Mouse (Mus musculus): Measurements from ENCODE around the gene Tmem233.
A peak's percentile ranks its signal among the peaks of the same experiment; 100 is the strongest.

The Tmem233 gene

DNA sequence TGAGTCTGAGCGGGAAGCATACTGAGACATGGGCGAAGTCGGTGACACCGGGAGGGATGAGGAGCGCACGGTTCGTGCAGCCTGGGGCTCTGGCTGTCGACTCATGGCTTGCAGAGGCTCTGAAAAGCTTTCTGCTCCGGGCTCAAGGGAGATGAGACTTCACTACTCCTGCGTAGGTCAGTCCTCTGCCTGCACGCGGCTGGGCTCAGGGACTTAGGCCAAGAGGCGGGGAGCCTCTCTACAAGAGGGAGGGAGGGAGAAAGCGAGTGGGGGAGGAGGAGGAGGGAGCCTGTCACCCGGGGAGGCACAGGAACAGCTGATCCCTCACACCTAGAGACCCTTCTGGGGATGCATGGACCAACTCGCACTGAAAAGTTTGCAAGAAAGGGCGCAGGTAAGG is at the start of gene Tmem233:
Gene Tmem233 (minus strand): TSS at position 164 of the 400 bp plus-strand sequence.
- no peak for DNase-seq

DNA sequence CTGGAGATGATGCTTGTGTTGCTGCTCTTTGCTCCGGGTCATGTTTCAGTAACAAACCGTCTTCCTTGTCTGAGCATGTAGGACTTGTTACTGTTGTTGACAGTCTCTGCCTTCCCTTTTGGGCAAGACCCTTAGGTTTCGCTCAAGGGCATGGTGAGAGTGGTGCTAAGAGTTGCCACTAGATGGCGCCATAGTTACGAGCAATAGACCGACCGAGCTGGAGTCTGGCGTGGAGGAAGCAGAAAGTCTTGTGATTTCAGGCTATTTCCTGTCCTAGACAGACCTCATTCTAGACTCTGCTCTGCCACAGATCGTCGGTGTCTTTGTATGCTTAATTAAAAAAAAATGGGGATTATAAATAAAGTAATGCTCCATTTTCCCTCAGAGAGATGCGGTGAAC is 40.3 kb upstream of the Tmem233 start:
- DNase-seq: peak; percentile 76

DNA sequence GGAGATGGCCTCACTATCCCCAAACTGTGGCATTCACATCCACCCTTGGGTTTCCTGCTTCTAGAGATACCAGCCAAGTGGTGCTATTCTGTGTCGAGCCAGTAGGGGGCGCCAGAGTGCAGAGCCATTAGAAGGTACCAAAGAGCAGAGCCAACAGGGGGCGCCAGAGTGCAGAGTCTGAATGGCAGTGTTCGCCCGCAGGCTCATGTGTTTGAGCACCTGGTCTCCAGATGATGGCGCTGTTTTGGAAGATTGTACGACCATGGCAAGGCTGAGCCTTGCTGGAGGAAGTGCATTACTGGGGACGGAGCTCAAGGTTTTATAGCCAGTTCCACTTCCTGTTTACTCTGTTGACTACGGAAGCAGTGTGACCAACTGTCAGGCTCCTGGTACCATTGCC is 33.5 kb upstream of the Tmem233 start:
- no peak for DNase-seq

DNA sequence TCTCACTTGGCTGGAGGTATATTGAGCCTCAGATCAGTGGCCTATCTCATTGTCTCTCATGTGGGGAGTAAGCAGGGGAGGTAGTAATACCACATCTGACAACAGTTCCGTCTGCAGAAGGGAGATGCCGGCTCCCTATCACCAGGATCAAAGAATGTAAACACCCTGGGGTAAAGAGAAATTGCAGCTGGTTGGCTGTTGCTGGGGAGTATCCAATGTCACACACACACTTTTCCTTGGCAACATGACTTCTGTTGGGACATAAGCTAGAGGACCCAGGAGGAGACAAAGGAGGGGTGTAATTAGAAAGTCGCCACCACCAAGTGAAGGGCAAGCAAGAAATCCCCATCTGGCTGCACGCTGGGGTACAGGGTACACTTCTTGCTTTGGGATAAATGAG is 33.1 kb upstream of the Tmem233 start:
- DNase-seq: no peak

DNA sequence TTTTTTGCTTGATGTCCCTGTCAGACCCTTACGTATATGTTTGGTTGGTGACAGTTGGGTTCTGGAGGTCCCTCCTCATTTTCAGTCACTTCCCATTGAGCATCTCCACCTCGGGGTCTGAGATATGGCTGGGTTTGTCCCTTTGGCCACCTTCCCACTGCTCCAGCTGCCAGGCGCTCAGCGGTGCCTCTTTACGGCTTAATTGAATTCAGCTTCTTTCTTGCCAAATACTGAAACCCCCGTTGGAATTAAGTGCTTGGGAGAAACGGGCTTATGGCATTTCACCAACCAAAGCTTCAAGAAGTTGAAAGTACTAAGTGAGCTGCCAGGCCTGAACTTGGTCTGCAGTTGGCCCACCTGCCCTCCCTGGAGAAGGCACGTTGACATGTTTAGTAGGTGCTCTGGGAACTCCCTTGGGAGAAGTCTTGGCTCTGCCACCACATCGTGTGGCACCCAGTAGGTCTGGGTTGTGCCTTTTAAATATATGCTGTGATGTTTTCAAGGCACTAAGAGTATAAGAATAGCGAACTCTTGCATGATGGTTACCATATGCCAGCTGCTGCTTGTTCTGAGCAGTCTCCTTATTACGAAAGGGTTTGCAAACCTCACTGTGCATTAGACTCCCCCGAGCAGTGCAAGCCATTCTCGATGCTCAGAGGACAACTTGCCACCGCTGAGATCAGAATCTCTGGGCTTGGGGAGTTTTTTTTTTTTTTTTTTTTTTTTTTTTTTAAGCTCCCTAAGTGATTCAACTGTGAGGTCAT is 32.2 kb upstream of the Tmem233 start:
- no peak for DNase-seq

DNA sequence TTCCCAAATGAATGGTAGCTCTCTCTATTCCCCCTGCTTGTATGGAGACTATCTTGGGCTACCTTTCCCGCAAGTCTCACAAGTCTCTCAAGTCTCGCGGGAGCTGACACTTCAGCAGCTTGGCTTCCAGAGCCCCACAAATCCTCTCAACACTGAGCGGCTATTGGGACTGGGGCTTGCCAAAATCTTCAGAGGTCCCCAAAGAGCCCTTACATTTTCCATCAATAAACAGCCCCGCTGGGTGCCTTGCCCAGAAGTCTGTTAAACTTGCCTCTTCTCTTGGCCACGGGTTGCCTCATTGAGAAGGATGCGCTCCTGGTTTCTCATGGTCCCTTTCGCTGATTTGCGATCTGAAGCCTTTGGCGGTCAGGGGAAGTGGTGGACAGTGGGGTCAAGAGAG is 25.6 kb upstream of the Tmem233 start:
- DNase-seq: no peak

DNA sequence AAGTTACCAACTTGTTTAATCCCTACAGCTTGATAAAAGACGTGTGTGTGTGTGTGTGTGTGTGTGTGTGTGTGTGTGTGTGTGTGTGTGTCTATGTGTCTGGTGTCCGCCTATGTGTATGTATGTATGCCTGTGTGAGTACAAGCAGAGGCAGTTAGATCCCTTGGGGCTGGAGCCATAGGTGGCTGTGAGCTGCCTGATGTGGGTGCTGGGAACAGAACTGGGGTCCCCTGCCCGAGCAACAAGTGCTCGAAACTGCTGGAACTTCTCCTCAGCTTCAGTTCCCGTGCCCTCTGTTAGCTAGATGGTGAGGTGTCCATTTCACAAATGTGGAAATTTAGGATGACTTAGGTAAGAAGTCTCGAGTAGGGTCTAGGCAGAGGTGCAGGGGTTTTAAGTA is 1.2 kb upstream of the Tmem233 start:
- DNase-seq: no peak

DNA sequence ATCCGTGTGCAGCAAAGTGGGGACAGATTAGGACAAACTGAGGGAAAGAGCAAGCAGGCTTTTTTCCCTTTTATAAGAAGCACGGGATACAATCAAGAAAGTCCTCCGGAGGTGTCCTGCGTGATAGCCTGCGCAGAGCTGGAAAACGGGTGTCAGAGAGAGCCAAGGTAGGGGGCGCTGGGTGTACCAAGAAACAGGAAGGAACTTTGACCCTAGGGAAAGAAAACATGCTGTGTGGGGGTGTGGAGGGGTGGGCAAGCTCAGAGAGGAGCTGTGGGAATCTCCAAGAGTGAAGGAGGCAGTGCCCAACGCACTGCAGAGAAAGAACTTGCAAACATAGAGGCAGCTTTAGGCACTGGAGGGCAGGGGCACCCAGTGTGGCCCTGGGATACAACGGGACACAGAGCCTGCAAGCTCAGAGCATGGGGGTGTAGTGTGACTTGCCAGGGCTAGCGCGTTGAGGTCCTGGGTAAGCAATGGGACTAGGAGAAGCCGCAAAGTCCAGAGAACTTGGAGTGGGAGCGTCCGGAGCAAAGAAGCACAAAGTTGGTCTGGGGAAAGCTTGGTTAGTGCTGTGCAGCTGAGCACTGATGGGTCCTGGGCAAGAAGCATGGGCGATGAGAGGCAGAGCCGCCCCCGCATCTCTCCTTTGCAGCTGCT is 673 bp downstream of the Tmem233 start:
- no peak for DNase-seq

DNA sequence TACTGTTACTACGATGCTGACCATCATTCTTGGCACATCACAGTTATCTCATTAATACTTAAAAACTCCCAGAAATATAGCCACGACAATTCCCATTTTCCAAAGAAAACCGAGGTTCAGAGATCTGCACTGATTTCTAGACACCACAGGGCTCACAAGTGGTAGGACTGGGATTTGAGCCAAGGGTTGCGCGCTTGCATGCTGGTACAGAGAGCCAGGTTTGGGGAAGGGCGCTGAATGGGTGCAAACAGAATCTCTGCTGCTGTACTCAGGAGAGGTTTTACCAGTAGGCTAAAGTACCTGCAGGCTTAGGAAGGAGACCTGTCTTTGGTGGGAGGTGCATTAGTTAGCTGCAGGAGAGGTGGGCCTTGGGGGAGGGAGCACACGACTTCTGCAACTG is 1.4 kb downstream of the Tmem233 start:
- no peak for DNase-seq

DNA sequence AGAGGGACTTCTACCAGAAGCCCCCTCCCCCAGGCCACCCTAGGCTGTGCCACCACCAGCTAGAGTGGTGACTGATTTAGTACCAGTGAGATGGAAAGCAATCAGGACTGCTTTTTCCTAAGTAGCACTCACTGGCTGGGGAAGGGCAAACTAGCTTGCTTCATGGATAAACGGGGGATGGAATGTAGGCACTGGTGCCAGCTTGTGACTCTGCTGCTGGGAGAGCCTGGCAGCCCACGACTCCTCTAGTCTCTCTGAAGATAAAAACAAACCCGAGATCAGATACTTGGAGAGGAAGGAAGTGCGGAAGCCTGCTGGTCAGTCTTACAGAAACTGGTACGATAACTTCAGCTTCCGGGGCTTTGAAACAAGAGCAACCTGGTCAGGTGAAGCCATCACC is 2.3 kb downstream of the Tmem233 start:
- DNase-seq: no peak

DNA sequence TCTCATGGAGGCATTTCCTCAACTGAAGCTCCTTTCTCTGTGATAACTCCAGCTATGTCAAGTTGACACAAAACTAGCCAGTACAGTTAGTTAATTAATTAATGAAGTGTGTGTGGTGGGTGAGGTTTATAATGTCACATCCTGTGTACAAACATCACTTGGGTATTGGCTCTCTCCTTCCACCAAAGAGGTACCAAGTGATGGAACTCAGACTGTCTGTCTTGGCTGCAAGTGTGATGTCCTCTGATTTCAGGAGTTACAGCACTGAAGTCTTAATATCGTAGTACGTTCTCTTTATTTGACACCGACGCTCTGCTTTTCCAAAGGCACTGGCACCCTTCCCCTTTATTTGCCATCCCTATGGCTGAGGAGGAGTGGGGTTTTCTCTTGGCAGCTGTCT is 13.4 kb downstream of the Tmem233 start:
- no peak for DNase-seq

DNA sequence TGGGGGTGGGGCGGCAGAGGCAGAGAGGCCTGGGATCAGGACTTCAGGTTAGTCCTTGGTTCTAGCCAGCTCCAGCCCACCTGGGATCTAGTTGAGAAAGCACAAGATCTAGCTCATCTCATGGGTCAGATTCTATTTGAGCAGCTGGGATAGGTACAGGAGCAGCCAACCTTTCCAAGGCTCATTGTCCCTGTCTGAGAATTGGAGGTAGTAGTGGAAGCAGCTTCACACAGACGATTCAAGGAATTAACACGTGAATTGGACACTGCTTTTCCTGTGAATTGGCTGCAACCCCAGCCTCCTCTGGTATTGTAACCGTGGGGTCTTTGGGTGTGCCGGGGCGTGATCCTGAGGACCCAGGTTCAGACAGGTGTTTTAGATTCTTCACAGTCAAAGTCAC is 30.2 kb downstream of the Tmem233 start:
- DNase-seq: no peak

DNA sequence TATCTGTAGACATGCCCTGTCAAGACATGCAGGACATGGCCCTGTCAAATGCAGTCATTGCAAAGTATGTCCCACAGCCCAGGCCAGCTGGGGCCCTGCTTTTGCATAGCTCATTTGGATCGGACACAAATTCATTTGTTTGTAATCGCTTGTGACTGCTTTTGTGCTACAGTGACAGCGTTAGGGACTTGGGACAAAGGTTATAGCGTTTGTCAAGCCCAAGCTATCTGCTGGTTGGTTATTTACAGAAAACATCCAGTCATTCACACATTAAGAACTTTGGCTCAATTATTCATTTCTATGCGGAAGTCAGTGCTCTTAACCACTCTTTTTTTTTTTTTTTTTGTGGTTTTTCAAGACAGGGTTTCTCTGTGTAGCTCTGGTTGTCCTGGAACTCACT is 30.9 kb downstream of the Tmem233 start:
- DNase-seq: no peak

DNA sequence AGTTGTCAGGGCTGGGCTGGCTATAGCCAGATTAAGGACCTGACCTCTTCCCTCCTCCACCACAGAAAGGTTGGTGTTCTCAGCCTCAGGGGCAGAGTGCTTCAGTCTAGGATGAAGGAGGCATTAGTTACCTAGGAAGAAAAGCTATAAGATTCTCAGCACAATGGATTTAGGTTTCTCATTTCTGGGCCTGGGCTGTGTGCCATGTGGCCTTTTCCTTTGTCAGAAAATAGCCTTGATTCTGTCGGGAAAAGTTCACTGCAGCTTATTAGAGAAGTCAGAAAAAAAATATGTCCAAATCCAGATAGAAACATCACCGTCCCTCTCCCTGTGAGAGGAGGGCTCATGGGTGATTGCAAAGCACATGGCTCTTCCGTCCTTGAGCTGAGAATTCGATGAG is 33.2 kb downstream of the Tmem233 start:
- no peak for DNase-seq

DNA sequence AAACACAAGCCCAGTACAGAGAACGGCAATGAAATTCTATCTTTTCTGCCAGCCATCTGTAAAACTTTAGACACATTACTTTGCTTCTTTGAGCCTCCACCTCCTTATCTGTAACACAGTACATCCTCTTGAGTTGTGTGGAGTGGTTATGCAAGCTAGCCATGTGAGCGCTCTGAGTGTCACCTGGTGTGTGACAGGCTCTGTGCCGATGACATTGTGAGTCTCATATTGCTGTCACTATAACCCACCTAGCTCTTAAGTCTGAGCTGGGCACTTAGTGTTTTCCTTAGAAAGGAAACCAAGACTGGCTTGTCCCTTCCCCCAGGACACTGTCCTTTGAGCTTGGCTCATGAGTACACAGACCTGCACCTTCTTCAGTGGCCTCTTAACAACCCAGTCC is 34.7 kb downstream of the Tmem233 start:
- no peak for DNase-seq

DNA sequence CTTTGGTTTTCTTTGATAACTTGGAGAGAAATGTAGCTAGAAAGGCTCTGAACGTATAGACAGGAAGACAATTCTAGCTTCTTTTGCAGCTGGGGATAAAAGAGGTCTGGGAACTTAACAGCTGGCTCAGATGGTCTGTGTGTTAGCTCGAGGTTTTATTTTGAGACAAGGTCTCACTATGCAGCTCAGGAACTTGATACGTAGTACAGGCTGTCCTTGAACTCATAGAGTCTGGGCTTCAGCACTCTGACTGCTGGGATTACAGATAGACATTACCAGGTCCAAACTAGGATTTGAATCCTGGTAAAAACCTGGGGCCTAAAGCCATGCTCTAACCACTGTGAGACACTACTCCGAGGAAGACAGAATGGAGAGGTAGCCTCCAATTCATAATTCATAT is 36.8 kb downstream of the Tmem233 start:
- DNase-seq: no peak

DNA sequence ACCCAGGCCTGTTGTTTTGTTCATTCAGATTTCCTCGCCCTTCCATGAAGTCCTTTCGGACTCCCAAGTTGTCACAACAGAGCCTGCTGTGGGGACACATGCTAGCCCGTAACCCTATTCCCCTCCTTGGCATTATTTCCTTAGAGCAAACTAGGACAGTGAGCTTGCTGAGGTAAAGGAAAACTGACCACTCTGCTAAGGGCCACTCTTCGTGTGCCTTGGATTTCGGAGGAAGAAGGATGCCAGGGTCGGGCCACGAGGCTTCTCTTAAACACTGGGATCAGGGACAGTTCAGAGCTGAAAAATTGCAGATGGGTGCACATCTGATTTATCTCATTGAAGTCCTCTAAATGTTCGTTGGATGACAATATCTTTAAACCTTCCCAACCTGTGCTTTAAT is 37.5 kb downstream of the Tmem233 start:
- no peak for DNase-seq

DNA sequence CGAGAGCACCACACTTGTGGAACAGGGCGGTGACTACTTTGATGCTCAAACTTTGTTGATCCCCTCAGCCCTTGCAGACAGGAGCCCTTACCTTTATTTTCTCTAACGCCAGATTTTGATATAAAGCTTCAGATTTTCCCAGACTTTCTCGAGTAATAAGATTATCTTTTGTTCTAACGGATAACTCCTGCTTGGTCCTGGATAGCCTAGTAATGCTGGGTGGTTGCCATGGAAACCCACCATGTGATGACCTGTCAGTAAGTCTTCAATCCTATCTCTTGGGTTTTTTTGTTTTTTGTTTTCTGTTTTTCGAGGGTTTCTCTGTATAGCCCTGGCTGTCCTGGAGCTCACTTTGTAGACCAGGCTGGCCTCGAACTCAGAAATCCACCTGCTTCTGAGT is 40.8 kb downstream of the Tmem233 start:
- DNase-seq: no peak

DNA sequence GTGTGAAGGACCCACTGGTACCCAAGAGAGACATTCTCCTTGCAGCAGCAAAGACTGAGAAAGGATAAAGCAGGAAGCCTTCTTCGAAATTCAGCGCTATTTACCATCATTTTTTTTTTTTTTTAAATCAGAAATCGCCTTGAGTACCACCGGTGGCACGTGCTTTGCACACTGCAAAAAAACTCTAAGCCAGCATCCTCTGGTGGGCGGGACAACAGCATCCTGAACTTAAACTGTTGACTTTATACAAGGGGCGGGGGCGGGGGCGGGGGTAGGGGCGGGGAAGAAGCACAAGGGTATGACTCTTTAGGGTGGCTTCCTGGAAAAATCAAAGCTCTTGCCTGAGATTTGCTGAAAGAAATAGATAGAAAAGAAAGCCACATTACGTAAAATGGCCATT is 43.3 kb downstream of the Tmem233 start:
- DNase-seq: no peak

DNA sequence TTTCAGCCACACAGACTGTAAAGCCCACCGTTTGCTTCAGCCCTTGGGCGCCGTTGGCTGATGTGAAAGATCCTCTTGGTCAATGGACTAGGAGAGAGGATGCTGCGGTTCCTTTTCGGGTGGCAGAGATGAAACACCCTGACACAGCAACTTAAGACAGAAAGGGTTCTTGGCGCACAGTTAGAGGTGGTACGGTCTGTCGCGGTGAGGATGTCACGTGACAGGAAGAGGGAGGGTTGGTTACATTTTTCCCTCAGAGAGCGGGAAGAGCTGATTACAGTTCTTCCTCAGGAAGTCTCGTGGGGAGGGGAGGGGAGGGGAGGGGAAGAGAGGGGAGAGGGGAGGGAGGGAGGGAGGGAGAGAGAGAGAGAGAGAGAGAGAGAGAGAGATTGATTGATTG is 45.3 kb downstream of the Tmem233 start:
- no peak for DNase-seq

DNA sequence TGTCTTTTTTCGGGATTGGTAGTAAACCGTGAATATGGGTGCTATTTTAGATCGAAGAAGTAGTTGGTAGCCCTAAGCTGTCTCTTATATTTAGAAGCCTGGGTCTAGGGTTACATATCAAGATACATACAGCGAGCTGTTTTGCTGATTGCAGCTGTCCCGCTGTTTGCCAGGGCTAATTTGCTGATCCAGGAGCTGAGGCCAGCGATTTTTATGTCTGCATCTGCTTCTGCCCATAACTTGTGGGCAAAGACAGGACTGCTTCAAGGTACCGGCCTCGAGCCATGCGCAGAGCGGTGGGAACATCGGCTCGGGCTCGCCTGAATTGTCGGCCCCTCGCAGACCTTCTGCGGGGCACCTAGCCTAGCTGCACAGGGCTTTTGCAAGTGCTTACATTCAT is 46.6 kb downstream of the Tmem233 start:
- DNase-seq: no peak

DNA sequence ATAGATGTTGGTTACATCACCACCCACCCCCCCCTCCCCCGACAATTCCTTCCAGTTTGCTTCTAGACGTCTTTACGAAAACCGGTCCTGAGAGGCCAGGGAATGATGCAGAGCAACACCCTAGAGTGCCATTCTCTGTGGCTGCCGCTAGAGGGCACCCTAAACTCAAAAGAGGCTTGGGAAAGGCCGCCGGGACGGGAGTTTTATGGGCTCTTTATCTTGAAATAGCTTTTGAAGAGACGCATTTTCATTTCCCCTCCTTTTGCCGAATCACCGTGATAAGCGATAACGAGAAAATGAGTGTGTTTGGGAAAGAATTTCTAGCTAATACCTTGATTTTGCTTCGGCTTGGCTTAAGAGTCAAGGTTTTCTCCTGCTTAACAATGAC is 51.9 kb downstream of the Tmem233 start:
- peak; percentile 71 for DNase-seq

DNA sequence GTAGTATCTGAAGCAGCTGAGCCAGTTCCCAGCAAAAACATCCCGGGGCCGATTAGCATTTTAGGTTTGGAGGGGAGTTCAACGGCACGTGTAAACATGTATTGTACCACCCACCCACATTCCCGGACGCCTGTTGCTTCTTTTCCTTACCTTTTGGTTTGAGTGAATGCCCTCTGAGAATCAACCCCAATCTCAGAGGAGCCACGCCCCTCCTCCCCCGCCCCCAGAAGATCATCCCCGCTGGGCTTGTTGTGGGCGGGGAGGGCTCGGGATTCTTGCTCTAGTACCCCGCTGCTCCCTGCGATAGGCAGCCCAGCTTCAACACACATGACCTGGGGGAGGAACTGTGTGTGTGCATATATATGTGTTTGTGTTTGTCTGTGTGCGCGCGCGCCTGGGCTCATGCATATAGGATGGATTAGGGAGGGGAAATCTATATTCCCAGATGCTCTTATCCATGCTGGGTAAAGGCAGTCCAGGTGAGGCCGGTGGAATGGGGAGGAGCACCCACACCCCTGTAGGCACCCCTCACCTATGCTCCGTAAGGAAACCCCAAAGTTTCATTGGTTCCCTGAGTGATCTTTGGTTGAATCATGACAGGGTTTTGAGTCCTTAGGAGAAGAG is 52.4 kb downstream of the Tmem233 start:
- no peak for DNase-seq

DNA sequence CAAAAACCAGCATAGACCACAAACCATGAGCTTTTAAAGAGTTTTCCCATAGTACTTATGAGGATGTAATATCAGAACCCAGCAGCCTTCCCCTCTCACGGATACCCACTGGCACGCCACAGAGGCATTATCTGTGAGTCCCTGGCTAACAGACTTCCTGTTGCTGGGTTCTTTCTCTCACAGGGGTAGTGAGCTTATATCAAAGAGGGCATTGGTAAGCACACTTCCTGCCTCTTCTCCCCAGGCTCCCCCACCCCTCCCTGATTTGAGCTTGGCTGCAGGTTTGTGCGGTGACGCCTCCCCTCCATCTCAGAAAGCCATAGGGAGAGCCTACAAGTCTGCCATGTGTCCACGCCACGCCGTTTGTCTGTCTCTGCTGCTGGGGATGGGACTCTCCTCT is 54.0 kb downstream of the Tmem233 start:
- DNase-seq: no peak

DNA sequence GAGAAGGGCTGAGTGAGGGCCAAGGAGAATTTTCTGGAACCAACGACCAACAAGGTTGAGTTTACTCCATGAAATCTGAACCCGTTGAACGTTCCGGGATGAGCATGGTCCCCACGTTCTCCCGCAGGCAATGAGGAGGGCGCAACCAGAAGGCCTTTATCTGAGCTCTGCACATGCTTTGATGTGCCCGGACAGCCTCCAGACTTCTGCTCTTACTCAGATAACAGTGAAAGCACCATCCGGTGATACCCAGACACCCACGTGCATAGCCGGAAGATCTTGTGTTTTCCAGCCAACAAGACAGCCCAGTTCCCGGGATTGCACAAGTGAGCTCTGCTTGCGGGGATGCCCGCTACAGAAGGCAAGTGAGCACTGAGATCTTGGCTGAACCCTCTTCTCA is 56.5 kb downstream of the Tmem233 start:
- DNase-seq: no peak
